Comparison of ENCODE assay signal across 20 mouse cellular contexts in the genomic region with DNA sequence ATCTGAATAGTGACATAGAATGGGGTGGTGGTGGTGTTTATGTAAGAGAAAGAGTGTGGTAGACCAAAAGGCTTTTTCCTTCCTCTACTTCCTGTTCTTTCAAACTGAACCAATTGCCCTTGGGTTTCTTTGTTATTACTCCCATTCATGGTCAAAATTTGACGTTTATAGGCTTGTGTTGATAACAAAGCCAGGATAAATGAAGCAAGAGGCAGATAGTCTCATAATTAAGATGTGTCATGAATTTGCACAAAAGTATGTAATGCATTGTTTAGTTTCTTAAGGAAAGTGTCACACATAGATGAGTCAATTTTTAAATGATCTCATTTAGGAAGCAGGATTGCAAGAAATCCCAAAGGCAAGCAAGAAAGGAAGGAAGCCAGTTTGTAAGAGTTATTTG.
"Had no signal": no experiment of that assay in that cellular context is flagged by ENCODE, and none has a peak within 500 bp of the region (broad histone marks: within the 10 kb centered on the region; RNA-seq: fewer than 3 reads in every experiment).

No protein-coding gene starts in this region.

- ATAC-seq: midbrain, embryonic 15.5 days had no signal

- H3K9me3 ChIP-seq: midbrain, embryonic 10.5 days; midbrain, embryonic 12.5 days; midbrain, embryonic 15.5 days; neural tube, embryonic 13.5 days; neural tube, embryonic 15.5 days; stomach, embryonic 15.5 days had no signal

- H3K4me1 ChIP-seq: midbrain, embryonic 10.5 days; midbrain, embryonic 12.5 days; midbrain, embryonic 15.5 days; neural tube, embryonic 13.5 days; neural tube, embryonic 15.5 days; stomach, embryonic 15.5 days had no signal

- H3K4me2 ChIP-seq: lung, embryonic 14.5 days; midbrain, embryonic 12.5 days; midbrain, embryonic 15.5 days; neural tube, embryonic 13.5 days; neural tube, embryonic 15.5 days; stomach, embryonic 15.5 days had no signal

- H3K9ac ChIP-seq: lung, embryonic 14.5 days; midbrain, embryonic 12.5 days; midbrain, embryonic 15.5 days; neural tube, embryonic 13.5 days; neural tube, embryonic 15.5 days; stomach, embryonic 15.5 days had no signal

- H3K36me3 ChIP-seq: midbrain, embryonic 10.5 days; midbrain, embryonic 12.5 days; midbrain, embryonic 15.5 days; neural tube, embryonic 13.5 days; neural tube, embryonic 15.5 days; stomach, embryonic 15.5 days had no signal

- H3K27me3 ChIP-seq: midbrain, embryonic 12.5 days; midbrain, embryonic 15.5 days; neural tube, embryonic 13.5 days; neural tube, embryonic 15.5 days; stomach, embryonic 15.5 days had no signal

- H3K4me3 ChIP-seq: midbrain, embryonic 10.5 days; midbrain, embryonic 12.5 days; midbrain, embryonic 15.5 days; neural tube, embryonic 13.5 days; neural tube, embryonic 15.5 days; stomach, embryonic 15.5 days had no signal

- H3K27ac ChIP-seq: macrophage; midbrain, embryonic 10.5 days; midbrain, embryonic 12.5 days; midbrain, embryonic 15.5 days; neural tube, embryonic 13.5 days; neural tube, embryonic 15.5 days; stomach, embryonic 15.5 days; stomach, postnatal 0 days had no signal

- DNase-seq: lung, adult 18-20 months; lung, embryonic 14.5 days; lung, postnatal 10 days; lung, postnatal 36 days; retina, postnatal 1 day; right cerebral cortex, adult 18-20 months; right cerebral cortex, postnatal 25 days; right cerebral cortex, postnatal 4 days; spleen, adult 18-20 months; thymus, adult 2 months; thymus, postnatal 25 days; thymus, postnatal 4 days had no signal
